Mouse (Mus musculus) layer of hippocampus, adult 2 months (tissue): Measurements from ENCODE around the gene Mbnl2. TPM values are rescaled to one million over a fixed set of nuclear protein-coding genes. Genes with fewer than 3 reads are reported as not detected.

Experiments
- DNase-seq, 2 experiments: peaks; one replicate each; pipeline ENCODE4 v3.0.0; 2022; ENCODE audit warnings: low spot score in 2 of 2
- H3K27ac ChIP-seq: fragments of 200-600 bp; 2 replicates; pipeline ENCODE4 v1.8.1; 2022
- H3K4me3 ChIP-seq: fragments of 200-600 bp; 2 replicates; pipeline ENCODE4 v1.8.1; 2022; ENCODE audit warnings: mild to moderate bottlenecking
- CTCF ChIP-seq: fragments of 200-600 bp; conservative IDR thresholded peaks from 2 replicates; pipeline ENCODE4 v1.8.1; 2022; ENCODE audit warnings: antibody characterized with exemption, mild to moderate bottlenecking, moderate library complexity
- long read RNA-seq, 2 experiments: library from polyadenylated mRNA; stranded (forward); transcript quantifications; one replicate each; pipeline ENCODE4 v2.0.0; 2021; ENCODE audit warnings: borderline mapping rate in 2 of 2
- total RNA-seq, 2 experiments: library from RNA; stranded (reverse); gene quantifications; 2 replicates each; pipeline ENCODE4 v1.2.3; 2021

The Mbnl2 gene
- 100 to 1,000 TPM; 244 to 250 TPM for total RNA-seq
- long read RNA-seq, experiment 1, full-length matches to known transcripts, result 72 of 198 reads
- long read RNA-seq, experiment 1, partial matches to known transcripts, result 9 of 198 reads
- long read RNA-seq, experiment 1, other reads (novel, unspliced or antisense), result 117 of 198 reads
- long read RNA-seq, experiment 2, full-length matches to known transcripts, result 91 of 274 reads
- long read RNA-seq, experiment 2, partial matches to known transcripts, result 26 of 274 reads
- long read RNA-seq, experiment 2, other reads (novel, unspliced or antisense), result 157 of 274 reads

- H3K27ac ChIP-seq, result peak within 1 kb of the TSS; percentile 94
- no peak for TF ChIP-seq CTCF
- peak within 1 kb of the TSS; percentile 85 for H3K4me3 ChIP-seq
- peak; percentile 94 to 99 for DNase-seq
These were observed at the start of gene Mbnl2 for GRCm38 (mm10) chr14:120275246-120276238. Mbnl2 (plus strand) TSS chr14:120275669.

GRCm38 (mm10) chr14:120232076-120232496, 43.4 kb upstream of the Mbnl2 start:
- Histone ChIP-seq H3K27ac (no peak overlapping the region), H3K4me3 (no peak overlapping the region)
- DNase-seq, result no peak
- TF ChIP-seq CTCF, result no peak

GRCm38 (mm10) chr14:120235610-120236009, 39.9 kb upstream of the Mbnl2 start:
- no peak for DNase-seq
- H3K27ac ChIP-seq, result no peak overlapping the region
- TF ChIP-seq CTCF, result no peak
- no peak overlapping the region for H3K4me3 ChIP-seq

GRCm38 (mm10) chr14:120238501-120238900, 37.0 kb upstream of the Mbnl2 start:
- no peak for TF ChIP-seq CTCF
- no peak overlapping the region for H3K4me3 ChIP-seq
- no peak for DNase-seq
- H3K27ac ChIP-seq, result no peak overlapping the region

- no peak overlapping the region for H3K27ac ChIP-seq
- no peak for TF ChIP-seq CTCF
- no peak for DNase-seq
- no peak overlapping the region for H3K4me3 ChIP-seq
These were observed 35.3 kb upstream of the Mbnl2 start for GRCm38 (mm10) chr14:120240209-120240608.

- TF ChIP-seq CTCF, result no peak
- Histone ChIP-seq H3K27ac (no peak overlapping the region), H3K4me3 (no peak overlapping the region)
- no peak for DNase-seq
These were observed 32.8 kb upstream of the Mbnl2 start for GRCm38 (mm10) chr14:120242711-120243110.

GRCm38 (mm10) chr14:120245081-120245705, 30.3 kb upstream of the Mbnl2 start:
- H3K27ac ChIP-seq, result no peak overlapping the region
- no peak for DNase-seq
- TF ChIP-seq CTCF, result no peak
- no peak overlapping the region for H3K4me3 ChIP-seq

GRCm38 (mm10) chr14:120253331-120253730, 22.1 kb upstream of the Mbnl2 start:
- H3K4me3 ChIP-seq, result no peak overlapping the region
- H3K27ac ChIP-seq, result no peak overlapping the region
- no peak for TF ChIP-seq CTCF
- no peak for DNase-seq

- peak; percentile 58 for TF ChIP-seq CTCF
- no peak overlapping the region for H3K27ac ChIP-seq
- no peak overlapping the region for H3K4me3 ChIP-seq
- DNase-seq, result no peak
These were observed 19.3 kb upstream of the Mbnl2 start for GRCm38 (mm10) chr14:120256146-120256545.

GRCm38 (mm10) chr14:120256623-120257384, 18.7 kb upstream of the Mbnl2 start:
- no peak for DNase-seq
- no peak for TF ChIP-seq CTCF
- no peak overlapping the region for H3K4me3 ChIP-seq

GRCm38 (mm10) chr14:120257483-120257882, 18.0 kb upstream of the Mbnl2 start:
- DNase-seq, result no peak
- TF ChIP-seq CTCF, result no peak
- H3K27ac ChIP-seq, result no peak overlapping the region
- H3K4me3 ChIP-seq, result no peak overlapping the region

More at GRCm38 (mm10) chr14:120256623-120257384, 18.7 kb upstream of the Mbnl2 start:
- H3K27ac ChIP-seq, result no peak overlapping the region

- TF ChIP-seq CTCF, result no peak
- no peak for DNase-seq
- H3K4me3 ChIP-seq, result no peak overlapping the region
- no peak overlapping the region for H3K27ac ChIP-seq
These were observed 16.0 kb upstream of the Mbnl2 start for GRCm38 (mm10) chr14:120259426-120259825.
